Mouse (Mus musculus) Patski (cell line): ENCODE data around the gene Tmem178. TPM values are rescaled to one million over a fixed set of nuclear protein-coding genes. Genes with fewer than 3 reads are reported as not detected.
A peak's percentile ranks its signal among the peaks of the same experiment; 100 is the strongest.

Experiments
- ATAC-seq: fragments of 100-300 bp; one replicate; pipeline ENCODE4 v1.8.0; 2021
- CTCF ChIA-PET: fragments of 350-600 bp; sonication (Branson Sonifier 250); formaldehyde crosslinking; loops from one replicate; lab custom pipeline; 2022; ENCODE audit warnings: inconsistent platforms; lab: Charles Lee
- POLR2A ChIA-PET: fragments of 350-600 bp; sonication (Branson Sonifier 250); formaldehyde crosslinking; loops from one replicate; lab custom pipeline; 2022; ENCODE audit warnings: antibody characterized with exemption, inconsistent platforms; lab: Charles Lee
- DNase-seq: peaks from one replicate; pipeline ENCODE4 v3.0.0-alpha.2; 2011; ENCODE audit warnings: low read depth, low spot score
- H3K27me3 ChIP-seq: fragments of 371-371 bp; one replicate; pipeline ENCODE4 v1.5.1; 2021
- CTCF ChIP-seq: fragments of 100-300 bp; IDR thresholded peaks from one replicate; pipeline ENCODE4 v1.5.1; 2021
- in situ Hi-C: fragments of 300-500 bp; cut with MboI; formaldehyde crosslinking; loops from 3 replicates; pipeline ENCODE4 v1.11.1; 2018; ENCODE audit warnings: low pct_unique_long_range_greater_than_20kb, mixed read lengths
- polyA plus RNA-seq: library from polyadenylated mRNA; unstranded; gene quantifications from one replicate; pipeline ENCODE4 v1.2.3, GENCODE M21; 2021

Gene Tmem178
- polyA plus RNA-seq, 1 experiment from 2014 or later = 13.4 TPM

GRCm38 (mm10) chr17:80982976-80983375 is 38.5 kb downstream of the Tmem178 start:
- no peak for DNase-seq
- no peak for ATAC-seq
- H3K27me3 ChIP-seq = no peaks in the 10 kb centered on the region
- in situ Hi-C loops = loop anchor here (5.0 kb wide), 2 partner anchors 91 to 211 kb away; no protein-coding TSS in a partner anchor
- ChIA-PET POLR2A (interaction anchor here (1.0 kb wide), 1 partner anchor 17 kb away, joined by 3 read pairs; no protein-coding TSS in a partner anchor), CTCF (interaction anchor here (1.0 to 2.1 kb wide), 16 partner anchors 14 to 362 kb away, joined by 3 to 10 read pairs (median 4); no protein-coding TSS in a partner anchor)
- TF ChIP-seq CTCF = no peak

GRCm38 (mm10) chr17:80991535-80992127 is 47.2 kb downstream of the Tmem178 start:
- DNase-seq (no peak), ATAC-seq (no peak)
- no peaks in the 10 kb centered on the region for H3K27me3 ChIP-seq
- TF ChIP-seq CTCF = no peak
- POLR2A ChIA-PET = no interaction called here
- in situ Hi-C loops = no loop called here
- CTCF ChIA-PET = interaction anchor here (2.0 kb wide), 1 partner anchor 11 kb away, joined by 6 read pairs; no protein-coding TSS in a partner anchor

GRCm38 (mm10) chr17:80997226-80997625 is 52.8 kb downstream of the Tmem178 start:
- DNase-seq = no peak
- H3K27me3 ChIP-seq = no peaks in the 10 kb centered on the region
- POLR2A ChIA-PET = interaction anchor here (0.5 kb wide), 1 partner anchor 51 kb away, joined by 3 read pairs; no protein-coding TSS in a partner anchor
- in situ Hi-C loops = no loop called here
- CTCF ChIA-PET = interaction anchor here (0.8 to 2.0 kb wide), 6 partner anchors 9 to 20 kb away, joined by 3 to 7 read pairs (median 4); no protein-coding TSS in a partner anchor
- TF ChIP-seq CTCF = no peak
- ATAC-seq = no peak

GRCm38 (mm10) chr17:80998958-80999357 is 54.5 kb downstream of the Tmem178 start:
- in situ Hi-C loops = no loop called here
- DNase-seq (no peak), ATAC-seq (no peak)

GRCm38 (mm10) chr17:81001010-81001409 is 56.6 kb downstream of the Tmem178 start:
- in situ Hi-C loops = loop anchor here (25.0 kb wide), 1 partner anchor 539 kb away; no protein-coding TSS in a partner anchor
- ATAC-seq (no peak), DNase-seq (no peak)
- TF ChIP-seq CTCF = no peak
- no peaks in the 10 kb centered on the region for H3K27me3 ChIP-seq
- CTCF ChIA-PET = no interaction called here
- POLR2A ChIA-PET = no interaction called here

More at GRCm38 (mm10) chr17:80998958-80999357, 54.5 kb downstream of the Tmem178 start:
- POLR2A ChIA-PET = no interaction called here
- no peak for TF ChIP-seq CTCF
- CTCF ChIA-PET = no interaction called here
- H3K27me3 ChIP-seq = no peaks in the 10 kb centered on the region

- in situ Hi-C loops = loop anchor here (25.0 kb wide), 1 partner anchor 539 kb away; no protein-coding TSS in a partner anchor
- no peaks in the 10 kb centered on the region for H3K27me3 ChIP-seq
- DNase-seq (no peak), ATAC-seq (no peak)
- CTCF ChIA-PET = no interaction called here
- POLR2A ChIA-PET = no interaction called here
- no peak for TF ChIP-seq CTCF
Measured at GRCm38 (mm10) chr17:81001647-81002046, 57.2 kb downstream of the Tmem178 start.

GRCm38 (mm10) chr17:81002130-81002529 is 57.7 kb downstream of the Tmem178 start:
- CTCF ChIA-PET = interaction anchor here (0.7 to 1.7 kb wide), 4 partner anchors 9 to 27 kb away, joined by 3 to 6 read pairs (median 5); no protein-coding TSS in a partner anchor
- in situ Hi-C loops = loop anchor here (25.0 kb wide), 1 partner anchor 540 kb away; no protein-coding TSS in a partner anchor
- DNase-seq = no peak

GRCm38 (mm10) chr17:81004454-81004853 is 60.0 kb downstream of the Tmem178 start:
- CTCF ChIA-PET = interaction anchor here (0.8 kb wide), 2 partner anchors 11 to 399 kb away, joined by 3 read pairs; no protein-coding TSS in a partner anchor
- POLR2A ChIA-PET = no interaction called here
- in situ Hi-C loops = loop anchor here (25.0 kb wide), 1 partner anchor 542 kb away; no protein-coding TSS in a partner anchor
- TF ChIP-seq CTCF = no peak
- DNase-seq = no peak
- no peaks in the 10 kb centered on the region for H3K27me3 ChIP-seq
- no peak for ATAC-seq

More at GRCm38 (mm10) chr17:81002130-81002529, 57.7 kb downstream of the Tmem178 start:
- POLR2A ChIA-PET = no interaction called here
- TF ChIP-seq CTCF = no peak
- no peaks in the 10 kb centered on the region for H3K27me3 ChIP-seq
- no peak for ATAC-seq

GRCm38 (mm10) chr17:81005292-81005691 is 60.9 kb downstream of the Tmem178 start:
- H3K27me3 ChIP-seq = no peaks in the 10 kb centered on the region
- in situ Hi-C loops = loop anchor here (25.0 kb wide), 1 partner anchor 543 kb away; no protein-coding TSS in a partner anchor
- DNase-seq (no peak), ATAC-seq (no peak)
- POLR2A ChIA-PET = no interaction called here
- CTCF ChIA-PET = interaction anchor here (1.1 to 1.5 kb wide), 2 partner anchors 129 to 176 kb away, joined by 3 to 6 read pairs; no protein-coding TSS in a partner anchor
- no peak for TF ChIP-seq CTCF

GRCm38 (mm10) chr17:81009112-81009511 is 64.7 kb downstream of the Tmem178 start:
- in situ Hi-C loops = loop anchor here (25.0 kb wide), 1 partner anchor 547 kb away; no protein-coding TSS in a partner anchor
- ChIA-PET POLR2A (interaction anchor here (0.8 to 1.0 kb wide), 3 partner anchors 16 to 213 kb away, joined by 3 to 4 read pairs (median 3); no protein-coding TSS in a partner anchor), CTCF (interaction anchor here (1.0 to 1.7 kb wide), 3 partner anchors 8 to 15 kb away, joined by 3 to 5 read pairs (median 4); no protein-coding TSS in a partner anchor)
- peak; percentile 57 for DNase-seq
- ATAC-seq = peak; percentile 84
- no peak for TF ChIP-seq CTCF
- no peaks in the 10 kb centered on the region for H3K27me3 ChIP-seq
